Mouse (Mus musculus) forebrain, embryonic 12.5 days (tissue): ENCODE measurements around the gene Kcna1. TPM values are rescaled to one million over a fixed set of nuclear protein-coding genes. Genes with fewer than 3 reads are reported as not detected.
A peak's percentile ranks its signal among the peaks of the same experiment; 100 is the strongest.

ENCODE experiments used
- ATAC-seq: fragments of 200-750 bp; cut with Nextera tagmentation; 2 replicates; pipeline ENCODE4 v1.8.0; 2017; ENCODE audit warnings: moderate TSS enrichment; ENCODE audit not compliant: low FRiP score
- H3K27ac ChIP-seq: fragments of 300-500 bp; sonication (generic); 2 replicates; pipeline ENCODE4 v1.5.1; 2016; ENCODE audit warnings: mild to moderate bottlenecking
- H3K27me3 ChIP-seq: fragments of 300-500 bp; sonication (generic); 2 replicates; pipeline ENCODE4 v1.6.1; 2016; ENCODE audit warnings: mild to moderate bottlenecking
- H3K36me3 ChIP-seq: fragments of 300-500 bp; sonication (generic); replicated peaks from 2 replicates; pipeline ENCODE4 v1.6.1; 2016; ENCODE audit warnings: mild to moderate bottlenecking
- H3K4me1 ChIP-seq: fragments of 300-500 bp; sonication (generic); 2 replicates; pipeline ENCODE4 v1.6.1; 2016
- H3K4me2 ChIP-seq: fragments of 300-500 bp; sonication (generic); 2 replicates; pipeline ENCODE4 v1.6.1; 2016; ENCODE audit warnings: mild to moderate bottlenecking, moderate library complexity
- H3K4me3 ChIP-seq: fragments of 300-500 bp; sonication (generic); replicated peaks from 2 replicates; pipeline ENCODE4 v1.5.1; 2016; ENCODE audit warnings: mild to moderate bottlenecking
- H3K9ac ChIP-seq: fragments of 300-500 bp; sonication (generic); 2 replicates; pipeline ENCODE4 v1.6.1; 2016; ENCODE audit warnings: mild to moderate bottlenecking
- H3K9me3 ChIP-seq: fragments of 300-500 bp; sonication (generic); 2 replicates; pipeline ENCODE4 v1.6.1; 2016
- WGBS: fragments of 180-500 bp; shearing (Covaris S2); methylation state at CpG from one replicate; pipeline ENCODE4 v1.1.7; 2016; 5-methylcytosine and 5-hydroxymethylcytosine counted together
- polyA plus RNA-seq: library from polyadenylated mRNA; unstranded; fragments of >200 nt; fragmentation: Nextera tagmentation; extraction: Ambion mirVana; gene quantifications from 2 replicates; pipeline ENCODE4 v1.2.1, GENCODE M21; 2016

The Kcna1 gene
- polyA plus RNA-seq, 1 experiment from 2014 or later = 1.5 TPM

GRCm38 (mm10) chr6:126644181-126645043 lies 1.8 kb downstream of the Kcna1 start:
- no peak overlapping the region for H3K27ac ChIP-seq

GRCm38 (mm10) chr6:126643341-126644055 lies 2.7 kb downstream of the Kcna1 start:
- WGBS = 2% methylated on average over 25 of the region's 25 CpGs
- Histone ChIP-seq H3K36me3 (no peaks in the 10 kb centered on the region), H3K4me2 (peak overlapping the region; percentile 99), H3K4me1 (peaks cover 29% of the 10 kb centered on the region), H3K27me3 (peaks cover 80% of the 10 kb centered on the region), H3K9me3 (no peaks in the 10 kb centered on the region), H3K9ac (peak overlapping the region; percentile 61; the same call in 1 of the 2 replicates), H3K27ac (no peak overlapping the region), H3K4me3 (peak overlapping the region; percentile 54)
- ATAC-seq = no peak

More at GRCm38 (mm10) chr6:126644181-126645043, 1.8 kb downstream of the Kcna1 start:
- H3K9me3 ChIP-seq = no peaks in the 10 kb centered on the region
- peak; percentile 51 for ATAC-seq
- H3K9ac ChIP-seq = peak overlapping the region; percentile 61
- WGBS = under 1% methylated on average over 61 of the region's 66 CpGs
- H3K4me2 ChIP-seq = peak overlapping the region; percentile 99
- no peaks in the 10 kb centered on the region for H3K36me3 ChIP-seq
- peaks cover 77% of the 10 kb centered on the region for H3K27me3 ChIP-seq
- peaks cover 36% of the 10 kb centered on the region for H3K4me1 ChIP-seq
- H3K4me3 ChIP-seq = peak overlapping the region; percentile 54

GRCm38 (mm10) chr6:126642856-126643321 lies 3.3 kb downstream of the Kcna1 start:
- no peak overlapping the region for H3K27ac ChIP-seq
- ATAC-seq = no peak
- no peaks in the 10 kb centered on the region for H3K36me3 ChIP-seq
- peak overlapping the region; percentile 54 for H3K4me3 ChIP-seq
- H3K4me2 ChIP-seq = peak overlapping the region; percentile 99
- WGBS = under 1% methylated on average over 36 of the region's 36 CpGs
- H3K27me3 ChIP-seq = peaks cover 78% of the 10 kb centered on the region
- no peak overlapping the region for H3K9ac ChIP-seq
- peaks cover 29% of the 10 kb centered on the region for H3K4me1 ChIP-seq
- H3K9me3 ChIP-seq = no peaks in the 10 kb centered on the region

- Histone ChIP-seq H3K9me3 (no peaks in the 10 kb centered on the region), H3K27me3 (no peaks in the 10 kb centered on the region), H3K27ac (no peak overlapping the region), H3K36me3 (no peaks in the 10 kb centered on the region), H3K4me3 (no peak overlapping the region), H3K9ac (no peak overlapping the region), H3K4me1 (no peaks in the 10 kb centered on the region), H3K4me2 (no peak overlapping the region)
- ATAC-seq = no peak
- WGBS = 87% methylated on average over 7 of the region's 7 CpGs
Measured at GRCm38 (mm10) chr6:126628451-126628850, 17.7 kb downstream of the Kcna1 start.

- WGBS = 75% methylated on average over 4 of the region's 4 CpGs
- no peak overlapping the region for H3K4me3 ChIP-seq
- H3K27me3 ChIP-seq = no peaks in the 10 kb centered on the region
- H3K27ac ChIP-seq = no peak overlapping the region
- no peaks in the 10 kb centered on the region for H3K4me1 ChIP-seq
- H3K36me3 ChIP-seq = no peaks in the 10 kb centered on the region
- no peak overlapping the region for H3K9ac ChIP-seq
- H3K4me2 ChIP-seq = no peak overlapping the region
- no peak for ATAC-seq
- no peaks in the 10 kb centered on the region for H3K9me3 ChIP-seq
Measured at GRCm38 (mm10) chr6:126618455-126618854, 27.7 kb downstream of the Kcna1 start.

GRCm38 (mm10) chr6:126610746-126611145 lies 35.4 kb downstream of the Kcna1 start:
- Histone ChIP-seq H3K27me3 (no peaks in the 10 kb centered on the region), H3K9me3 (no peaks in the 10 kb centered on the region), H3K4me3 (no peak overlapping the region), H3K4me2 (no peak overlapping the region), H3K36me3 (no peaks in the 10 kb centered on the region), H3K9ac (no peak overlapping the region), H3K27ac (no peak overlapping the region), H3K4me1 (no peaks in the 10 kb centered on the region)
- no peak for ATAC-seq
- WGBS = 71% methylated on average over 4 of the region's 4 CpGs

- no peak overlapping the region for H3K27ac ChIP-seq
- H3K9ac ChIP-seq = no peak overlapping the region
- no peak overlapping the region for H3K4me3 ChIP-seq
- WGBS = 72% methylated on average over 17 of the region's 17 CpGs
- no peaks in the 10 kb centered on the region for H3K4me1 ChIP-seq
- no peaks in the 10 kb centered on the region for H3K9me3 ChIP-seq
- H3K4me2 ChIP-seq = no peak overlapping the region
- no peaks in the 10 kb centered on the region for H3K27me3 ChIP-seq
- no peak for ATAC-seq
- no peaks in the 10 kb centered on the region for H3K36me3 ChIP-seq
Measured at GRCm38 (mm10) chr6:126609193-126609947, 36.8 kb downstream of the Kcna1 start.

DNA sequence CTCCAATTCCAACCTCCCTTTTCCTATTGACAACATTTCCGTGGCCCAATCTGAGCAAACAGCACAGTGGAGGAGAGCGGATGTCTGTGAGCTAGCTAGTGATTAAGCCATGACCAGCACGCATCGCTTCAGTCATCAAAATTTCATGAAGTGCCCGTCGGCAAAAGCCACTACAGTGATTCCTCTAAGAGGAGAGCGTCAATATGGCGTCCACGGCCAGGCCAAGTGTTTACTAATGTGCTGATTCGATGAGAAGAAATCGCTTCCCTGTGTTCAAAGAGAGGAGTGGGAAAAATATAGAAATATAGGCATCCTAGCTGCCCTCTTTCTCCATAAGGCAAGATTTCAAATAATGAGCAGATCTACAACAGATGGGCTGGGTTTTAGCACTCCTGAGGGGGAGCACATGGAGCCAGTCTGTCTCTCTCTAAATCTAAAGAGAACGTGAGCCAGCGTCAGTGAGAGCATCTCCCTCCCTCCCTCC lies 44.3 kb downstream of the Kcna1 start:
- no peak for ATAC-seq
- 89% methylated on average over 13 of the region's 13 CpGs for WGBS
- no peak overlapping the region for H3K27ac ChIP-seq

DNA sequence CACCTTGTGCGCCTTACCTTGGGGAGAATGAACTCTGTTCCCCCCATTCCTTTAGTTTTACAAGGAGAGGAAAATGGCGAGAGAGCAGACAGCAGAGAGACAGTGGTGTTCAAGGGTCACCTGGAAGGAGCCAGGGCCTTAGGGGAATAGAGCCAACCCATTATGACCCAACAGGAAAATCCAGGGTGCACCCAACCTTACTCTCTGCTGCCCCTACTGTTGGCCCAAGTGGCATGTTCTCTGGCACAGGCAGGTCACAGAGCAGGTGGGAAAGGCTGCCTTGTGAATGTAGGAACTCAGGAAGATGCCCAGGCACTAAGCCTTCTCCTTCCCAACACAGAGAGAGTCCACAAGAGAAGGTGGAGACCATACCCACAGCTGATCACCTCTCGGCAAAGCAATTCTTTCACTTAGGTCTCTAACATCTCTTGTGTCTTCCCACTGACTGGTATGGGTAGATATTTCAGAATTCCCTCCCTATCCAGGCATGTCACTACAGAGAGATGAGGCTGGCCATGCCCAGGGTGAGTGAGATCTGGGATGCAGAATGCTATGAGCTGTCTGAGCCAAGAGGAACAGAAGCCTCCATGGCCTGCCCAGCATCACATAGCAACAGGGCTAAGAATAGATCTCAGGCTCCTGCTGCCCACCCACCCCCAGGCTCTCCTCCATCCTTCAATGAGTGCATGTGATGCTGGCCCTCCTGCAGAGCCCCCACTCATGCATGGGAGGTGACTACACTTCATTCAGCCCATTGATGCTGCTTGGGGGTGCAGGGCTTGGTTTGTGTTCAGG lies 46.8 kb downstream of the Kcna1 start:
- H3K4me2 ChIP-seq = no peak overlapping the region
- ATAC-seq = no peak
- no peak overlapping the region for H3K4me3 ChIP-seq
- H3K27me3 ChIP-seq = no peaks in the 10 kb centered on the region
- H3K36me3 ChIP-seq = no peaks in the 10 kb centered on the region
- H3K9me3 ChIP-seq = 0 out of 2 replicates have a peak, but pooled peaks cover 2% of the 10 kb centered on the region
- no peak overlapping the region for H3K27ac ChIP-seq
- no peaks in the 10 kb centered on the region for H3K4me1 ChIP-seq
- no peak overlapping the region for H3K9ac ChIP-seq
- WGBS = 83% methylated on average over 3 of the region's 3 CpGs

More for the DNA sequence above, 44.3 kb downstream of the Kcna1 start:
- Histone ChIP-seq H3K36me3 (no peaks in the 10 kb centered on the region), H3K4me3 (no peak overlapping the region), H3K27me3 (no peaks in the 10 kb centered on the region), H3K4me2 (no peak overlapping the region), H3K9ac (no peak overlapping the region), H3K4me1 (no peaks in the 10 kb centered on the region), H3K9me3 (0 out of 2 replicates have a peak, but pooled peaks cover under 1% of the 10 kb centered on the region)

- WGBS = 93% methylated on average over 4 of the region's 4 CpGs
- Histone ChIP-seq H3K9ac (no peak overlapping the region), H3K27me3 (no peaks in the 10 kb centered on the region), H3K36me3 (no peaks in the 10 kb centered on the region), H3K4me1 (no peaks in the 10 kb centered on the region), H3K27ac (no peak overlapping the region), H3K4me2 (no peak overlapping the region), H3K9me3 (0 out of 2 replicates have a peak, but pooled peaks cover 2% of the 10 kb centered on the region), H3K4me3 (no peak overlapping the region)
- no peak for ATAC-seq
Measured at GRCm38 (mm10) chr6:126597741-126598140, 48.4 kb downstream of the Kcna1 start.
